20 mouse cellular contexts compared by ENCODE assay signal in the genomic region with DNA sequence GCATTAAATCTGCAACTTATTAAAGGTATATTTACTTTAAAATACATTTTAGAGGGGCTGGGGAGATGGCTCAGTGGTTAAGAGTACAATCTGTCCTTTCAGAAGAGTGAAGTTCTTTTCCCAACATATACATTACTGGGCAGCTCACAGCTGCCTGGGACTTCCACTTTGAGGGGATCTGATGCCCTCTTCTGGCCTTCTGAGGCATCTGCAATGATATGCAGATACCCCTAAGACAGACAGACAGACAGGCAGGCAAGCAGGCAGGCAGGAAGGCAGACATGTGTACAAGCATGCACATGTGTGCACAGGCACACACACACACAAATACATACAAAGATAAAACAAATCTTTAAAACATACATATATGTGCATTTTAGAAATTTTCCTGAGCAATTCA.
DNase-seq lines count a peak whose midpoint lies in the region; ATAC-seq and TF ChIP-seq lines count a peak whose summit lies in the region.
"Had no signal": no experiment of that assay in that cellular context is flagged by ENCODE, and none has a peak within 500 bp of the region (broad histone marks: within the 10 kb centered on the region; RNA-seq: fewer than 3 reads in every experiment).

No protein-coding gene starts in this region.

- ATAC-seq in forebrain, postnatal 0 days: no peak
- ATAC-seq in liver, postnatal 0 days: no peak
- no peak for ATAC-seq in liver, embryonic 12.5 days

- H3K36me3 ChIP-seq in forebrain, postnatal 0 days (ENCODE audit: insufficient read depth): no peaks in the 10 kb centered on the region
- H3K36me3 ChIP-seq in forebrain, embryonic 10.5 days (replicated peaks): no peaks in the 10 kb centered on the region
- no peaks in the 10 kb centered on the region for H3K36me3 ChIP-seq in liver, postnatal 0 days (replicated peaks; ENCODE audit: insufficient read depth, low read length)
- no peaks in the 10 kb centered on the region for H3K36me3 ChIP-seq in liver, embryonic 12.5 days
- H3K36me3 ChIP-seq in ES-Bruce4 (ENCODE audit: control insufficient read depth, insufficient read depth, low read length, poor library complexity, severe bottlenecking): no peaks in the 10 kb centered on the region
- H3K36me3 ChIP-seq: embryonic facial prominence, embryonic 15.5 days; forebrain, embryonic 12.5 days; heart, embryonic 12.5 days had no signal

- no peak overlapping the region for H3K4me3 ChIP-seq in forebrain, postnatal 0 days (ENCODE audit: low read depth, low read length)
- no peak overlapping the region for H3K4me3 ChIP-seq in forebrain, embryonic 10.5 days
- H3K4me3 ChIP-seq in liver, postnatal 0 days (ENCODE audit: low read depth, low read length): no peak overlapping the region
- H3K4me3 ChIP-seq in liver, embryonic 12.5 days: no peak overlapping the region
- H3K4me3 ChIP-seq in ES-Bruce4 (ENCODE audit: low read depth, low read length): no peak overlapping the region
- H3K4me3 ChIP-seq: embryonic facial prominence, embryonic 15.5 days; forebrain, embryonic 12.5 days; heart, embryonic 12.5 days had no signal

- H3K4me1 ChIP-seq in forebrain, postnatal 0 days (ENCODE audit: insufficient read depth): no peaks in the 10 kb centered on the region
- no peaks in the 10 kb centered on the region for H3K4me1 ChIP-seq in forebrain, embryonic 10.5 days
- H3K4me1 ChIP-seq in liver, postnatal 0 days (ENCODE audit: insufficient read depth): no peaks in the 10 kb centered on the region
- no peaks in the 10 kb centered on the region for H3K4me1 ChIP-seq in liver, embryonic 12.5 days
- no peaks in the 10 kb centered on the region for H3K4me1 ChIP-seq in ES-Bruce4 (ENCODE audit: control insufficient read depth, insufficient read depth, low read length)
- H3K4me1 ChIP-seq: embryonic facial prominence, embryonic 15.5 days; forebrain, embryonic 12.5 days had no signal

- TF ChIP-seq EP300 in liver, postnatal 0 days (IDR thresholded peaks at IDR 0.05; ENCODE audit: low read depth): no peak
- no peak for TF ChIP-seq EP300 in ES-Bruce4 (IDR thresholded peaks at IDR 0.05; ENCODE audit: insufficient read depth, low read depth, low read length)

- H3K27ac ChIP-seq in forebrain, postnatal 0 days (ENCODE audit: low read depth, low read length): no peak overlapping the region
- no peak overlapping the region for H3K27ac ChIP-seq in forebrain, embryonic 10.5 days
- H3K27ac ChIP-seq in liver, postnatal 0 days (ENCODE audit: low read depth): no peak overlapping the region
- no peak overlapping the region for H3K27ac ChIP-seq in liver, embryonic 12.5 days
- no peak overlapping the region for H3K27ac ChIP-seq in ES-Bruce4 (ENCODE audit: insufficient read depth, low read length)
- H3K27ac ChIP-seq: embryonic facial prominence, embryonic 15.5 days; forebrain, embryonic 12.5 days had no signal

- no peak overlapping the region for H3K4me2 ChIP-seq in forebrain, postnatal 0 days (ENCODE audit: low read depth)
- H3K4me2 ChIP-seq in liver, postnatal 0 days (ENCODE audit: low read depth, low read length): no peak overlapping the region
- H3K4me2 ChIP-seq in liver, embryonic 12.5 days: no peak overlapping the region
- H3K4me2 ChIP-seq: embryonic facial prominence, embryonic 15.5 days; forebrain, embryonic 12.5 days; heart, embryonic 12.5 days; liver, embryonic 11.5 days had no signal

- peak; percentile 34; the same call in 1 of the 2 replicates for TF ChIP-seq CTCF in forebrain, postnatal 0 days (IDR thresholded peaks at IDR 0.05; ENCODE audit: low read depth)
- peak; percentile 28 for TF ChIP-seq CTCF in liver, postnatal 0 days (IDR thresholded peaks at IDR 0.05; ENCODE audit: low read depth)
- peak; percentile 47 for TF ChIP-seq CTCF in ES-Bruce4 (IDR thresholded peaks at IDR 0.05; ENCODE audit: low read depth, low read length)

- H3K9ac ChIP-seq in forebrain, postnatal 0 days: no peak overlapping the region
- no peak overlapping the region for H3K9ac ChIP-seq in liver, postnatal 0 days (replicated peaks)
- H3K9ac ChIP-seq in liver, embryonic 12.5 days: no peak overlapping the region
- no peak overlapping the region for H3K9ac ChIP-seq in ES-Bruce4 (ENCODE audit: low read depth, poor library complexity, severe bottlenecking)
- H3K9ac ChIP-seq: embryonic facial prominence, embryonic 15.5 days; forebrain, embryonic 12.5 days; heart, embryonic 12.5 days had no signal

- H3K27me3 ChIP-seq in forebrain, postnatal 0 days (ENCODE audit: insufficient read depth, low read length): no peaks in the 10 kb centered on the region
- no peaks in the 10 kb centered on the region for H3K27me3 ChIP-seq in forebrain, embryonic 10.5 days (ENCODE audit: poor library complexity, severe bottlenecking)
- no peaks in the 10 kb centered on the region for H3K27me3 ChIP-seq in liver, postnatal 0 days (ENCODE audit: insufficient read depth, low read length)
- H3K27me3 ChIP-seq in liver, embryonic 12.5 days (replicated peaks): no peaks in the 10 kb centered on the region
- H3K27me3 ChIP-seq in ES-Bruce4 (ENCODE audit: control insufficient read depth, insufficient read depth, low read length, poor library complexity, severe bottlenecking): no peaks in the 10 kb centered on the region
- H3K27me3 ChIP-seq: embryonic facial prominence, embryonic 15.5 days; forebrain, embryonic 12.5 days; heart, embryonic 12.5 days had no signal

- no peak for DNase-seq in forebrain, postnatal 0 days
- DNase-seq in forebrain, embryonic 10.5 days (ENCODE audit: extremely low spot score, low spot score): no peak
- DNase-seq in liver, postnatal 0 days: no peak
- peak; percentile 58 for DNase-seq in ZHBTc4 (ENCODE audit: low read depth, low spot score)
- no peak for DNase-seq in embryo, embryonic 10.5 days (ENCODE audit: low spot score)
- DNase-seq in kidney, adult 9 months: no peak
- DNase-seq: cerebellum, adult 9-10 months; gastrocnemius, postnatal 25 days; heart, postnatal 4 days; kidney, adult 8-10 months; lung, postnatal 4 days; midbrain, embryonic 14.5 days; right cerebral cortex, adult 18-20 months; thymus, adult 2 months had no signal

- TF ChIP-seq POLR2A in ES-Bruce4 (IDR thresholded peaks at IDR 0.05; ENCODE audit: insufficient read depth, low read length): no peak

- no peaks in the 10 kb centered on the region for H3K9me3 ChIP-seq in forebrain, postnatal 0 days (ENCODE audit: low read length)
- no peaks in the 10 kb centered on the region for H3K9me3 ChIP-seq in forebrain, embryonic 10.5 days
- no peaks in the 10 kb centered on the region for H3K9me3 ChIP-seq in liver, postnatal 0 days (ENCODE audit: low read length)
- H3K9me3 ChIP-seq in liver, embryonic 12.5 days (replicated peaks): no peaks in the 10 kb centered on the region
- H3K9me3 ChIP-seq in ES-Bruce4 (replicated peaks; ENCODE audit: control insufficient read depth, insufficient read depth, low read length, poor library complexity, severe bottlenecking): no peaks in the 10 kb centered on the region
- H3K9me3 ChIP-seq: embryonic facial prominence, embryonic 15.5 days; forebrain, embryonic 12.5 days; heart, embryonic 12.5 days had no signal
